Mouse (Mus musculus) neural tube, embryonic 11.5 days (tissue): ENCODE measurements around the gene Rpp21. TPM values are rescaled to one million over a fixed set of nuclear protein-coding genes. Genes with fewer than 3 reads are reported as not detected.

Source experiments
- ATAC-seq: fragments of 200-750 bp; cut with Nextera tagmentation; 2 replicates; pipeline ENCODE4 v1.8.0; 2017; ENCODE audit warnings: moderate number of reproducible peaks, mild to moderate bottlenecking, moderate TSS enrichment, moderate library complexity; ENCODE audit not compliant: insufficient read depth, low FRiP score, low TSS enrichment
- DNase-seq: peaks from one replicate; pipeline ENCODE4 v3.0.0-alpha.2; 2015; ENCODE audit warnings: low spot score
- H3K27ac ChIP-seq: fragments of 300-500 bp; sonication (generic); 2 replicates; pipeline ENCODE4 v1.5.1; 2014; ENCODE audit warnings: low read depth, mild to moderate bottlenecking, low read length
- H3K27me3 ChIP-seq: fragments of 300-500 bp; sonication (generic); 2 replicates; pipeline ENCODE4 v1.6.1; 2014; ENCODE audit warnings: mild to moderate bottlenecking, low read length, mixed read lengths; ENCODE audit not compliant: control insufficient read depth, insufficient read depth
- H3K36me3 ChIP-seq: fragments of 300-500 bp; sonication (generic); 2 replicates; pipeline ENCODE4 v1.6.1; 2014; ENCODE audit warnings: mild to moderate bottlenecking, low read length, moderate library complexity, mixed read lengths; ENCODE audit not compliant: control insufficient read depth, insufficient read depth
- H3K4me1 ChIP-seq: fragments of 300-500 bp; sonication (generic); 2 replicates; pipeline ENCODE4 v1.6.1; 2014; ENCODE audit warnings: low read length, mixed read lengths; ENCODE audit not compliant: control insufficient read depth, insufficient read depth
- H3K4me2 ChIP-seq: fragments of 300-500 bp; sonication (generic); 2 replicates; pipeline ENCODE4 v1.6.1; 2014; ENCODE audit warnings: low read depth, mild to moderate bottlenecking, moderate library complexity
- H3K4me3 ChIP-seq: fragments of 300-500 bp; sonication (generic); 2 replicates; pipeline ENCODE4 v1.5.1; 2014; ENCODE audit warnings: low read depth, low read length
- H3K9ac ChIP-seq: fragments of 300-500 bp; sonication (generic); 2 replicates; pipeline ENCODE4 v1.6.1; 2014; ENCODE audit warnings: mild to moderate bottlenecking, low read length
- H3K9me3 ChIP-seq: fragments of 300-500 bp; sonication (generic); 2 replicates; pipeline ENCODE4 v1.6.1; 2016; ENCODE audit warnings: low read length; ENCODE audit not compliant: control insufficient read depth
- WGBS: fragments of 180-500 bp; shearing (Covaris S2); extraction: QIAGEN DNeasy Blood & Tissue Kit; methylation state at CpG from one replicate; pipeline ENCODE4 v1.1.7; 2014; 5-methylcytosine and 5-hydroxymethylcytosine counted together
- polyA plus RNA-seq: library from polyadenylated mRNA; unstranded; fragments of >200 nt; fragmentation: Nextera tagmentation; extraction: Ambion mirVana; gene quantifications from 2 replicates; pipeline ENCODE4 v1.2.1, GENCODE M21; 2014

The Rpp21 gene
- polyA plus RNA-seq, 1 experiment from 2014 or later, result 86.5 TPM

DNA sequence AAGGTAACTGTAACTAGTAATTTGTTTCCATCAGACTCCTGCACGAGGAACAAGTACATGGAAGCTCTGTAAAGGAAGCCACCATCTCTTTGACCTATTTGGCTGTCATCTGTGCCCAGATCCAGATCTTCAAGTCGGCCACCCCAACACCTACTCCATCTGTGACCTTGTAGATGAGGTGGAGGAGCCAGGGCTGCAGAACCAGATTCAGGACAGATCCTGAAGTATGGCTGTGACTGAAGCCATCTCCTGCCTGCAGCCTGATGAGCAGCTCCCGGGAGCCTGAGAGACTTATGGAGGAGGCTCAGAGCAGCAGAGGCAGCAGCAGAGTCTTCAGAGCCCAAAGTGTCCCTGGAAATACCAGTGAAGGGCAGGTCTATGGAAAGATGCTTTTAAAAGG is 33.4 kb downstream of the Rpp21 start:
- Histone ChIP-seq H3K4me3 (no peak overlapping the region), H3K27ac (no peak overlapping the region)
- ATAC-seq, result no peak

DNA sequence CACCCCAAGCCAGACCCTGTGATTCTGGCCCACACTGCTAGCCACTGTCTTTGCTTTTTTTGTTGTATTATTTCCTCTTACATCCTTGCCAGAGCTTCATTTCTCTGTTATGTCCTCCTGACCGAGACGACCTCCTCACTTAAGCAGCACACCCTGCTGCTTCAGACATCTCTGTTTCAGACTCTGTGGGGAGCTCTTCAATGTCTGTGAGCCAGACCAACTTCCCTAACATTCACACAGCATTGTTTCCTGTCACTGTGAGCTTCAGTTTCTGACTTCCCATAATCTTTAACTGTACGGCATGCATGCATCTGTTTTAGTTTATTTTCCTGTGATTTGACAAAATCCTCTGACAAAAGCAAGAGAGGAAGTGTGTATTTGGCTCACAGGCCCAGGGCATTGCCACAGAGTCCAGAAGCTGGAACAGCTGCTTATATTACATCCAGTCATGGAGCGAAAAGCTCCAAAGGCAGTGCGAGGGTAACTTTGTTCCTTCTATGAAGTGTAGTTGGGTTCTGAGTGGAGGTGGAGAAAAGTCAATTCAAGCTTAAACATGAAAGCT is 39.2 kb downstream of the Rpp21 start:
- WGBS, result 59% methylated on average over 5 of the region's 5 CpGs
- no peak overlapping the region for H3K27ac ChIP-seq
- no peak overlapping the region for H3K9ac ChIP-seq
- H3K9me3 ChIP-seq, result no peaks in the 10 kb centered on the region
- no peak for ATAC-seq
- H3K27me3 ChIP-seq, result peaks cover 42% of the 10 kb centered on the region
- H3K36me3 ChIP-seq, result no peaks in the 10 kb centered on the region
- H3K4me1 ChIP-seq, result no peaks in the 10 kb centered on the region
- H3K4me3 ChIP-seq, result no peak overlapping the region
- DNase-seq, result no peak
- no peak overlapping the region for H3K4me2 ChIP-seq

More for the DNA sequence above, 33.4 kb downstream of the Rpp21 start:
- no peak overlapping the region for H3K9ac ChIP-seq
- H3K4me1 ChIP-seq, result no peaks in the 10 kb centered on the region
- H3K9me3 ChIP-seq, result no peaks in the 10 kb centered on the region
- H3K27me3 ChIP-seq, result peaks cover 30% of the 10 kb centered on the region
- DNase-seq, result no peak
- WGBS, result 47% methylated on average over 3 of the region's 3 CpGs
- H3K36me3 ChIP-seq, result no peaks in the 10 kb centered on the region
- H3K4me2 ChIP-seq, result no peak overlapping the region

DNA sequence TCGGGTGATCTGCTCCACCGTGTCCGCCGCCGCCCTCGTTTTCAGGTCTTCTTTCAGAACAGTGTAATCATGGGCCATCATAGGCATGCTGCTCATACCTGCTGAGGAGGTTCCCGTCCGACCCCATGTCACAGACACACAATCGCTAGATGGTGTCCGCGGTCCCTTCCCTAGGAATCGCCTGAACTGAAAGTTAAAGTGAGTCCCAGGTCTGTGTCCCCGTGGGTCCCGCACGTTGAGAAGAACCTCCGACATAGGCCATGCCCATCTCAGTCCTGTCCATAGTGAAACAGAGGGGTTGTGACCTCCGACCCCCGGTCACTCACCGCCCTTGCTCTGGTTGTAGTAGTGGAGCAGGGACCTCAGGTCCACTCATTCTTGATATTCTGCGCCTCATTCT is 42.3 kb downstream of the Rpp21 start:
- Histone ChIP-seq H3K4me1 (no peaks in the 10 kb centered on the region), H3K36me3 (no peaks in the 10 kb centered on the region), H3K27ac (no peak overlapping the region), H3K4me2 (no peak overlapping the region), H3K9me3 (no peaks in the 10 kb centered on the region), H3K9ac (no peak overlapping the region), H3K27me3 (peaks cover 43% of the 10 kb centered on the region), H3K4me3 (no peak overlapping the region)
- 1% methylated on average over 20 of the region's 20 CpGs for WGBS
- DNase-seq, result no peak
- ATAC-seq, result no peak

DNA sequence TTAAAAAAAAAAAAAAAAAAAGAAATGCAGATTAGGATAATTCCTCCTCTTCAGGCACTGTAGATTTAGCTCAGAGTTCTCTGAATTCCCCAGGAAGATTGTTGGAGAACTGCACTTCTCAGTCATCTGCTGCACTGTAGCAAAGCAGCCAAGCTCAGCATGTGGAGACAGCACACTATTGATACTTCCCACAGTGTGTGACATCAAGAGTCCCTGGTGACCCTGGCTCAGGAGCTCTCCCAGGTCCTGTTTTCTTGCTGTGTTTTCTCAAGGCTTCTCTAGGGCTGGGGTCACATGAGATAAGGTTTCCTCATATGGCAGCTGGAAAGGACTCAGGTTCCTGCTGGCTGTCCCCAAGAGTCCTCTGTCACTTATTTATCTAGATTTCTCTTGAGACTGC is 51.0 kb downstream of the Rpp21 start:
- Histone ChIP-seq H3K27me3 (peaks cover 29% of the 10 kb centered on the region), H3K9ac (no peak overlapping the region), H3K36me3 (no peaks in the 10 kb centered on the region), H3K27ac (no peak overlapping the region), H3K9me3 (no peaks in the 10 kb centered on the region), H3K4me2 (no peak overlapping the region), H3K4me1 (no peaks in the 10 kb centered on the region), H3K4me3 (no peak overlapping the region)
- ATAC-seq (no peak), DNase-seq (no peak)

DNA sequence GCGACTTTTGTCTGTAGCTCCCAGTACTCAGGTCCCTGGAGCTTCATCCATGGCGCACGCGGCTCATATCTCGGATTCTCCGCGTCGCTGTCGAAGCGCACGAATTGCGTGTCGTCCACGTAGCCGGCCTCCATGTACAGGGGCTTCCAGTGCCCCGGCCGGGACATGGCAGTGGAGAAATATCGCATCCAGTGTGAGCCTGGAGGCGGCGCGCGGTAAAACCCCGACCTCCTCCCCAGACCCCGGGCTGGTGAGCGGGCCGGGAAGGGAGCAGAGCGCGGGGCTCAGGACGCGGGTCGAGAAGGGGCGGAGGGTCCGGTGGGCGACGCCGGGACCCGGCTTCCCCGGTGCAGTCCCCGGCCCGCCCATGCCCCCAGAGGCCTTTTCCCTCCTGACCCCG is 52.0 kb downstream of the Rpp21 start:
- Histone ChIP-seq H3K36me3 (no peaks in the 10 kb centered on the region), H3K9me3 (no peaks in the 10 kb centered on the region), H3K27ac (no peak overlapping the region), H3K9ac (no peak overlapping the region), H3K4me1 (no peaks in the 10 kb centered on the region), H3K4me2 (peak overlapping the region; percentile 44), H3K27me3 (peaks cover 29% of the 10 kb centered on the region), H3K4me3 (peak overlapping the region; percentile 23)
- no peak for ATAC-seq
- peak; percentile 36 for DNase-seq
- under 1% methylated on average over 36 of the region's 41 CpGs for WGBS

Other genes with a start within 250 kb of the Rpp21 start
- 3.5 and 3.6 TPM in 2 replicates for gene H2-T24, start 237.5 kb downstream of the Rpp21 start, polyA plus RNA-seq
- gene H2-T23, start 225.2 kb downstream of the Rpp21 start, polyA plus RNA-seq, result 2.7 and 3.0 TPM in 2 replicates
- 9.2 and 10.2 TPM in 2 replicates for gene H2-T22, start 215.3 kb downstream of the Rpp21 start, polyA plus RNA-seq
- gene Gm6034, start 215.1 kb downstream of the Rpp21 start, polyA plus RNA-seq, result not detected in 2 replicates
- gene Gm11127, start 199.7 kb downstream of the Rpp21 start, polyA plus RNA-seq, result not detected in 2 replicates
- not detected in 2 replicates for gene Gm19684, start 136.4 kb downstream of the Rpp21 start, polyA plus RNA-seq
- gene Gm7030, start 128.6 kb downstream of the Rpp21 start, polyA plus RNA-seq, result not detected in 2 replicates
- gene Gm8909, start 89.5 kb downstream of the Rpp21 start, polyA plus RNA-seq, result not detected in 2 replicates
- not detected in 2 replicates for gene H2-T3, start 67.8 kb downstream of the Rpp21 start, polyA plus RNA-seq
- 18.0 and 19.8 TPM in 2 replicates for gene Trim39, start 14.2 kb upstream of the Rpp21 start, polyA plus RNA-seq
- gene H2-M10.2, start 28.4 kb upstream of the Rpp21 start, polyA plus RNA-seq, result not detected in 2 replicates
- not detected in 2 replicates for gene H2-M10.1, start 68.1 kb upstream of the Rpp21 start, polyA plus RNA-seq
- gene H2-M10.3, start 110.3 kb upstream of the Rpp21 start, polyA plus RNA-seq, result not detected in 2 replicates
- not detected in 2 replicates for gene H2-M10.4, start 204.3 kb upstream of the Rpp21 start, polyA plus RNA-seq